ENCODE assay signal across 15 mouse cellular contexts in genomic region chr11:88683026-88683770, GRCm38 (mm10). TPM values are rescaled to one million over a fixed set of nuclear protein-coding genes. Genes with fewer than 3 reads are reported as not detected.
A peak's percentile ranks its signal among the peaks of the same experiment; 100 is the strongest.
DNase-seq lines count a peak whose midpoint lies in the region; ATAC-seq and TF ChIP-seq lines count a peak whose summit lies in the region.
"Had no signal": no experiment of that assay in that cellular context is flagged by ENCODE, and none has a peak within 500 bp of the region (broad histone marks: within the 10 kb centered on the region; RNA-seq: fewer than 3 reads in every experiment).

No protein-coding gene starts in this region.

- no peak overlapping the region for H3K4me2 ChIP-seq in lung, postnatal 0 days (replicated peaks; ENCODE audit: low read depth, low read length)
- H3K4me2 ChIP-seq in forebrain, embryonic 14.5 days (ENCODE audit: low read length), result no peak overlapping the region
- H3K4me2 ChIP-seq in hindbrain, embryonic 15.5 days, result no peak overlapping the region
- no peak overlapping the region for H3K4me2 ChIP-seq in midbrain, postnatal 0 days (ENCODE audit: low read depth, low read length, poor library complexity, severe bottlenecking)
- no peak overlapping the region for H3K4me2 ChIP-seq in liver, embryonic 12.5 days
- H3K4me2 ChIP-seq: limb, embryonic 13.5 days; lung, embryonic 14.5 days had no signal

- 0 out of 2 replicates have a peak, but pooled peaks cover 6% of the 10 kb centered on the region for H3K36me3 ChIP-seq in lung, postnatal 0 days (ENCODE audit: insufficient read depth, low read length)
- H3K36me3 ChIP-seq in forebrain, embryonic 14.5 days (ENCODE audit: control insufficient read depth, insufficient read depth, low read length), result peaks cover 42% of the 10 kb centered on the region
- H3K36me3 ChIP-seq in hindbrain, embryonic 15.5 days, result peaks cover 9% of the 10 kb centered on the region; the same call in 1 of the 2 replicates
- H3K36me3 ChIP-seq in midbrain, postnatal 0 days (ENCODE audit: insufficient read depth, low read length), result peaks cover 8% of the 10 kb centered on the region; the same call in 1 of the 2 replicates
- peaks cover 27% of the 10 kb centered on the region; the same call in 1 of the 2 replicates for H3K36me3 ChIP-seq in liver, embryonic 12.5 days

- H3K4me3 ChIP-seq in lung, postnatal 0 days (ENCODE audit: low read depth, low read length), result no peak overlapping the region
- no peak overlapping the region for H3K4me3 ChIP-seq in lung, adult 2 months (replicated peaks; ENCODE audit: extremely low read depth, low read depth, low read length)
- H3K4me3 ChIP-seq in forebrain, embryonic 14.5 days (ENCODE audit: low read depth, low read length), result no peak overlapping the region
- no peak overlapping the region for H3K4me3 ChIP-seq in hindbrain, embryonic 15.5 days
- no peak overlapping the region for H3K4me3 ChIP-seq in midbrain, postnatal 0 days (ENCODE audit: low read depth, low read length)
- no peak overlapping the region for H3K4me3 ChIP-seq in liver, embryonic 12.5 days
- H3K4me3 ChIP-seq: limb, embryonic 13.5 days had no signal

- 58% methylated on average over 14 of the region's 14 CpGs for WGBS in lung, postnatal 0 days
- WGBS in lung, adult 2 months, result 65% methylated on average over 14 of the region's 14 CpGs
- 34% methylated on average over 14 of the region's 14 CpGs for WGBS in forebrain, embryonic 14.5 days
- WGBS in hindbrain, embryonic 15.5 days, result 56% methylated on average over 14 of the region's 14 CpGs
- WGBS in midbrain, postnatal 0 days, result 55% methylated on average over 14 of the region's 14 CpGs
- WGBS in liver, embryonic 12.5 days (ENCODE audit: insufficient replicate concordance), result 78% methylated on average over 14 of the region's 14 CpGs

- no peaks in the 10 kb centered on the region for H3K9me3 ChIP-seq in lung, postnatal 0 days (ENCODE audit: low read length)
- H3K9me3 ChIP-seq in forebrain, embryonic 14.5 days (replicated peaks; ENCODE audit: control insufficient read depth, low read length), result no peaks in the 10 kb centered on the region
- H3K9me3 ChIP-seq in hindbrain, embryonic 15.5 days, result no peaks in the 10 kb centered on the region
- H3K9me3 ChIP-seq in midbrain, postnatal 0 days (ENCODE audit: low read length), result no peaks in the 10 kb centered on the region
- no peaks in the 10 kb centered on the region for H3K9me3 ChIP-seq in liver, embryonic 12.5 days (replicated peaks)
- H3K9me3 ChIP-seq: limb, embryonic 13.5 days had no signal

- TF ChIP-seq CTCF in lung, postnatal 0 days (IDR thresholded peaks at IDR 0.05), result no peak
- TF ChIP-seq CTCF in lung, adult 2 months (IDR thresholded peaks at IDR 0.05; ENCODE audit: insufficient read depth, low read length), result no peak
- TF ChIP-seq CTCF in midbrain, postnatal 0 days (IDR thresholded peaks at IDR 0.05), result no peak

- TF ChIP-seq EP300 in lung, postnatal 0 days (IDR thresholded peaks at IDR 0.05), result no peak

- no peak overlapping the region for H3K27ac ChIP-seq in lung, postnatal 0 days (ENCODE audit: low read length)
- H3K27ac ChIP-seq in forebrain, embryonic 14.5 days (ENCODE audit: low read depth, low read length), result peak overlapping the region; percentile 27; the same call in 1 of the 2 replicates
- H3K27ac ChIP-seq in hindbrain, embryonic 15.5 days (replicated peaks), result peak overlapping the region; percentile 36; the same call in 1 of the 2 replicates
- no peak overlapping the region for H3K27ac ChIP-seq in midbrain, postnatal 0 days (ENCODE audit: low read depth, low read length)
- H3K27ac ChIP-seq in liver, embryonic 12.5 days, result no peak overlapping the region
- H3K27ac ChIP-seq: limb, embryonic 13.5 days had no signal

- H3K9ac ChIP-seq in lung, postnatal 0 days (replicated peaks; ENCODE audit: low read depth), result no peak overlapping the region
- H3K9ac ChIP-seq in forebrain, embryonic 14.5 days (ENCODE audit: low read length), result no peak overlapping the region
- no peak overlapping the region for H3K9ac ChIP-seq in hindbrain, embryonic 15.5 days
- no peak overlapping the region for H3K9ac ChIP-seq in midbrain, postnatal 0 days (replicated peaks; ENCODE audit: low read length, poor library complexity, severe bottlenecking)
- no peak overlapping the region for H3K9ac ChIP-seq in liver, embryonic 12.5 days
- H3K9ac ChIP-seq: limb, embryonic 13.5 days; lung, embryonic 14.5 days had no signal

- peaks cover 8% of the 10 kb centered on the region; the same call in 1 of the 2 replicates for H3K4me1 ChIP-seq in lung, postnatal 0 days (ENCODE audit: insufficient read depth, low read depth, low read length)
- H3K4me1 ChIP-seq in lung, adult 2 months (ENCODE audit: control insufficient read depth, insufficient read depth, low read length), result peaks cover 10% of the 10 kb centered on the region; the same call in 1 of the 2 replicates
- H3K4me1 ChIP-seq in forebrain, embryonic 14.5 days (ENCODE audit: control insufficient read depth, insufficient read depth, low read length), result peaks cover 29% of the 10 kb centered on the region
- H3K4me1 ChIP-seq in hindbrain, embryonic 15.5 days (replicated peaks), result peaks cover 63% of the 10 kb centered on the region
- H3K4me1 ChIP-seq in midbrain, postnatal 0 days (ENCODE audit: insufficient read depth, low read length), result peaks cover 4% of the 10 kb centered on the region; the same call in 1 of the 2 replicates
- peaks cover 13% of the 10 kb centered on the region; the same call in 1 of the 2 replicates for H3K4me1 ChIP-seq in liver, embryonic 12.5 days

- peak; percentile 51 for ATAC-seq in lung, postnatal 0 days
- ATAC-seq in forebrain, embryonic 14.5 days, result peak; percentile 54
- ATAC-seq in hindbrain, embryonic 15.5 days (ENCODE audit: low FRiP score, low read depth), result 0 out of 2 replicates have a peak, but pooled peaks have one; percentile 27
- ATAC-seq in midbrain, postnatal 0 days (ENCODE audit: low FRiP score), result 0 out of 2 replicates have a peak, but pooled peaks have one; percentile 23
- no peak for ATAC-seq in liver, embryonic 12.5 days

- no peaks in the 10 kb centered on the region for H3K27me3 ChIP-seq in lung, postnatal 0 days (replicated peaks; ENCODE audit: insufficient read depth, low read length)
- H3K27me3 ChIP-seq in forebrain, embryonic 14.5 days (replicated peaks; ENCODE audit: control insufficient read depth, insufficient read depth, low read length), result no peaks in the 10 kb centered on the region
- no peaks in the 10 kb centered on the region for H3K27me3 ChIP-seq in hindbrain, embryonic 15.5 days
- no peaks in the 10 kb centered on the region for H3K27me3 ChIP-seq in midbrain, postnatal 0 days (ENCODE audit: insufficient read depth, low read length)
- H3K27me3 ChIP-seq in liver, embryonic 12.5 days (replicated peaks), result no peaks in the 10 kb centered on the region
- H3K27me3 ChIP-seq: limb, embryonic 13.5 days had no signal

- no peak for DNase-seq in lung, postnatal 0 days (ENCODE audit: low spot score)
- no peak for DNase-seq in lung, adult 2 months
- peak; percentile 84 for DNase-seq in forebrain, embryonic 14.5 days (ENCODE audit: low spot score)
- peak; percentile 48 for DNase-seq in midbrain, postnatal 0 days (ENCODE audit: low spot score)
- no peak for DNase-seq in gastrocnemius, postnatal 10 days
- no peak for DNase-seq in B cell, adult 2 months
- DNase-seq: adrenal gland, postnatal 14 days; cerebellum, postnatal 25 days; heart, adult 11 months; kidney, adult 18-20 months; lung, embryonic 14.5 days; right cerebral cortex, postnatal 25 days had no signal

- TF ChIP-seq POLR2A in lung, adult 2 months (IDR thresholded peaks at IDR 0.05; ENCODE audit: borderline replicate concordance, extremely low read depth, low read depth, low read length), result no peak

RNA-seq across cellular contexts. Expression of gene Msi2, which starts 35.1 kb away (rescaled TPM):
- 12.6 and 13.3 TPM in 2 replicates for polyA plus RNA-seq in lung, postnatal 0 days (2015; fragmentation: Nextera tagmentation; extraction: Ambion mirVana)
- polyA plus RNA-seq in lung, adult 2 months (2012; rRNA removed), result 28.6 and 29.5 TPM in 2 replicates
- 19.9 and 20.3 TPM in 2 replicates for polyA plus RNA-seq in forebrain, embryonic 14.5 days (2014; fragmentation: Nextera tagmentation; extraction: Ambion mirVana)
- polyA plus RNA-seq in hindbrain, embryonic 15.5 days (2015; fragmentation: Nextera tagmentation; extraction: Ambion mirVana), result 35.9 and 36.9 TPM in 2 replicates
- total RNA-seq in midbrain, postnatal 0 days (2014; rRNA removed), result 133 and 142 TPM in 2 replicates
- polyA plus RNA-seq in midbrain, postnatal 0 days (2015; fragmentation: Nextera tagmentation; extraction: Ambion mirVana), result 21.6 and 26.9 TPM in 2 replicates
- polyA plus RNA-seq in liver, embryonic 12.5 days (2016; fragmentation: Nextera tagmentation; extraction: Ambion mirVana), result 5.0 and 5.2 TPM in 2 replicates
- 100 to 1,000 TPM; 186 to 195 TPM for total RNA-seq in gastrocnemius, postnatal 10 days (2021)

Comparison
In these comparisons a context has a peak if more than half of its experiments do, and no peak if none do; other contexts are left out.
1. DNase-seq: peak in forebrain, embryonic 14.5 days (single experiment) and midbrain, postnatal 0 days (single experiment); none in lung, postnatal 0 days (single experiment), lung, adult 2 months (single experiment), gastrocnemius, postnatal 10 days (single experiment) and B cell, adult 2 months (0 of 2).
2. H3K27ac ChIP-seq: peak in forebrain, embryonic 14.5 days (single experiment) and hindbrain, embryonic 15.5 days (single experiment); none in lung, postnatal 0 days (single experiment), midbrain, postnatal 0 days (single experiment) and liver, embryonic 12.5 days (single experiment).